Mouse (Mus musculus) C2C12 (cell line): Measurements from ENCODE around the gene Pdxk.

Source experiments
- CTCF ChIP-seq: IDR thresholded peaks from one replicate; pipeline ENCODE4 v1.5.1; 2011; ENCODE audit not compliant: control insufficient read depth, insufficient read depth, insufficient read length
- MAX ChIP-seq: IDR thresholded peaks from one replicate; pipeline ENCODE4 v1.6.1; 2011; ENCODE audit warnings: mild to moderate bottlenecking, control low read depth

GRCm38 (mm10) chr10:78481928-78482499 lies 17.2 kb upstream of the Pdxk start:
- TF ChIP-seq CTCF (no peak), MAX (no peak)
